9 mouse cellular contexts compared by ENCODE assay signal in genomic region chr14:102979831-102980230, GRCm38 (mm10). TPM values are rescaled to one million over a fixed set of nuclear protein-coding genes. Genes with fewer than 3 reads are reported as not detected.
DNase-seq lines count a peak whose midpoint lies in the region; ATAC-seq lines count a peak whose summit lies in the region.
"Had no signal": no experiment of that assay in that cellular context is flagged by ENCODE, and none has a peak within 500 bp of the region (broad histone marks: within the 10 kb centered on the region; RNA-seq: fewer than 3 reads in every experiment).

No protein-coding gene starts in this region.

- H3K9ac ChIP-seq in kidney, embryonic 14.5 days (ENCODE audit: low read depth, low read length) = no peak overlapping the region
- no peak overlapping the region for H3K9ac ChIP-seq in midbrain, embryonic 12.5 days (replicated peaks)

- H3K9me3 ChIP-seq in kidney, embryonic 14.5 days (ENCODE audit: control insufficient read depth, low read length) = no peaks in the 10 kb centered on the region
- no peaks in the 10 kb centered on the region for H3K9me3 ChIP-seq in midbrain, embryonic 12.5 days

- peak overlapping the region; percentile 21; the same call in 1 of the 2 replicates for H3K4me3 ChIP-seq in kidney, embryonic 14.5 days (ENCODE audit: low read length)
- H3K4me3 ChIP-seq in midbrain, embryonic 12.5 days = peak overlapping the region; percentile 23

- no peak for ATAC-seq in kidney, embryonic 14.5 days (ENCODE audit: low FRiP score, low TSS enrichment)
- peak; percentile 6; the same call in 1 of the 2 replicates for ATAC-seq in common myeloid progenitor, adult 5-6 weeks (replicated peaks; ENCODE audit: low read depth, poor library complexity, severe bottlenecking)
- no peak for ATAC-seq in midbrain, embryonic 12.5 days (ENCODE audit: low FRiP score, low read depth)
- ATAC-seq in erythroblast, adult 5-6 weeks (replicated peaks; ENCODE audit: low FRiP score, poor library complexity, severe bottlenecking) = no peak
- ATAC-seq: Patski had no signal

- H3K27ac ChIP-seq in kidney, embryonic 14.5 days (ENCODE audit: low read depth, low read length) = no peak overlapping the region
- H3K27ac ChIP-seq in midbrain, embryonic 12.5 days (replicated peaks) = no peak overlapping the region

- intact Hi-C loops in gastrocnemius, postnatal 36 days (cut with DNase I) = loop anchor here (5.0 kb wide), 1 partner anchor 98 kb away; no protein-coding TSS in a partner anchor

- no peaks in the 10 kb centered on the region for H3K36me3 ChIP-seq in kidney, embryonic 14.5 days (ENCODE audit: control insufficient read depth, insufficient read depth, low read length)
- H3K36me3 ChIP-seq in midbrain, embryonic 12.5 days = no peaks in the 10 kb centered on the region

- DNase-seq in kidney, postnatal 25 days = no peak
- DNase-seq in induced T-regulatory cell, adult 2 months (ENCODE audit: low read depth) = peak; percentile 70
- DNase-seq in gastrocnemius, postnatal 36 days = no peak
- no peak for DNase-seq in adrenal gland, postnatal 4 days (ENCODE audit: low spot score in 2 of 2)

- 48% methylated on average over 10 of the region's 10 CpGs for WGBS in kidney, embryonic 14.5 days
- 26% methylated on average over 10 of the region's 10 CpGs for WGBS in midbrain, embryonic 12.5 days

- H3K27me3 ChIP-seq in kidney, embryonic 14.5 days (ENCODE audit: control insufficient read depth, insufficient read depth, low read length) = no peaks in the 10 kb centered on the region; the same call in 1 of the 2 replicates
- H3K27me3 ChIP-seq in midbrain, embryonic 12.5 days = peaks cover 22% of the 10 kb centered on the region

- no peaks in the 10 kb centered on the region for H3K4me1 ChIP-seq in kidney, embryonic 14.5 days (ENCODE audit: control insufficient read depth, insufficient read depth, low read length)
- H3K4me1 ChIP-seq in midbrain, embryonic 12.5 days = peaks cover 14% of the 10 kb centered on the region

- H3K4me2 ChIP-seq in kidney, embryonic 14.5 days (replicated peaks; ENCODE audit: low read depth, low read length) = peak overlapping the region; percentile 82
- H3K4me2 ChIP-seq in midbrain, embryonic 12.5 days (replicated peaks) = peak overlapping the region; percentile 35

RNA-seq across cellular contexts. Expression of gene Kctd12, which starts 2.6 kb away (rescaled TPM):
- 8.3 and 13.4 TPM in 2 replicates for polyA plus RNA-seq in kidney, embryonic 14.5 days (2014; fragmentation: Nextera tagmentation; extraction: Ambion mirVana)
- total RNA-seq in common myeloid progenitor, adult 5-6 weeks (2017) = 62.2 and 67.0 TPM in 2 replicates
- polyA plus RNA-seq in midbrain, embryonic 12.5 days (2016; fragmentation: Nextera tagmentation; extraction: Ambion mirVana) = 8.7 and 12.6 TPM in 2 replicates
- 1 to 10 TPM; 7.1 to 7.3 TPM for total RNA-seq in gastrocnemius, postnatal 36 days (2021)
- total RNA-seq in erythroblast, adult 5-6 weeks (2015; ENCODE audit: low replicate concordance) = 40.2 and 87.6 TPM in 2 replicates
- total RNA-seq in erythroblast, adult 5-6 weeks (2017; ENCODE audit: low replicate concordance) = 21.2 and 30.0 TPM in 2 replicates
- 10 to 100 TPM; 45.2 to 48.6 TPM for total RNA-seq in adrenal gland, postnatal 4 days (2021)
